Mouse (Mus musculus) ES-Bruce4 (cell line): ENCODE data around the gene Ccdc162. TPM values are rescaled to one million over a fixed set of nuclear protein-coding genes. Genes with fewer than 3 reads are reported as not detected.

Experiments
- H3K27ac ChIP-seq: 2 replicates; pipeline ENCODE4 v1.5.1; 2012; ENCODE audit warnings: low read length, inconsistent platforms; ENCODE audit not compliant: insufficient read depth
- H3K27me3 ChIP-seq: 2 replicates; pipeline ENCODE4 v1.6.1; 2012; ENCODE audit warnings: mild to moderate bottlenecking, low read length, inconsistent platforms; ENCODE audit not compliant: control insufficient read depth, poor library complexity, insufficient read depth, severe bottlenecking
- H3K36me3 ChIP-seq: 2 replicates; pipeline ENCODE4 v1.6.1; 2012; ENCODE audit warnings: inconsistent platforms, mild to moderate bottlenecking, low read length, moderate library complexity; ENCODE audit not compliant: control insufficient read depth, poor library complexity, insufficient read depth, severe bottlenecking
- H3K4me1 ChIP-seq: one replicate; pipeline ENCODE4 v1.8.1; 2011; ENCODE audit warnings: low read length; ENCODE audit not compliant: control insufficient read depth, insufficient read depth
- H3K4me3 ChIP-seq: 2 replicates; pipeline ENCODE4 v1.5.1; 2011; ENCODE audit warnings: low read depth, mild to moderate bottlenecking, low read length
- H3K9ac ChIP-seq: 2 replicates; pipeline ENCODE4 v1.6.1; 2012; ENCODE audit warnings: low read depth, mild to moderate bottlenecking, inconsistent platforms; ENCODE audit not compliant: poor library complexity, severe bottlenecking
- H3K9me3 ChIP-seq: replicated peaks from 2 replicates; pipeline ENCODE4 v1.6.1; 2012; ENCODE audit warnings: mild to moderate bottlenecking, low read length, inconsistent platforms; ENCODE audit not compliant: control insufficient read depth, poor library complexity, insufficient read depth, severe bottlenecking
- CTCF ChIP-seq: IDR thresholded peaks from one replicate; pipeline ENCODE4 v1.8.1; 2011; ENCODE audit warnings: low read depth, low read length
- EP300 ChIP-seq: IDR thresholded peaks from 2 replicates; pipeline ENCODE4 v1.6.1; 2011; ENCODE audit warnings: low read depth, low read length; ENCODE audit not compliant: insufficient read depth
- POLR2A ChIP-seq: IDR thresholded peaks from one replicate; pipeline ENCODE4 v1.8.1; 2011; ENCODE audit warnings: low read length; ENCODE audit not compliant: insufficient read depth
- polyA plus RNA-seq: library from polyadenylated mRNA; stranded (reverse); fragments of >200 nt; gene quantifications from 2 replicates; pipeline ENCODE4 v1.2.4, GENCODE M21; 2011; ENCODE audit warnings: low read depth; ENCODE audit not compliant: missing spikeins, insufficient read depth, insufficient read length

The Ccdc162 gene
- polyA plus RNA-seq, 1 experiment: 3.5 TPM

- Histone ChIP-seq H3K9me3 (no peaks in the 10 kb centered on the region), H3K4me1 (no peaks in the 10 kb centered on the region), H3K27ac (no peak overlapping the region), H3K36me3 (peaks cover 4% of the 10 kb centered on the region; the same call in 1 of the 2 replicates), H3K9ac (no peak overlapping the region), H3K4me3 (no peak overlapping the region), H3K27me3 (no peaks in the 10 kb centered on the region)
- TF ChIP-seq EP300 (no peak), POLR2A (no peak), CTCF (no peak)
These were observed 877 bp downstream of the Ccdc162 start for GRCm38 (mm10) chr10:41715557-41715956.

- no peak overlapping the region for H3K27ac ChIP-seq
These were observed 5.0 kb downstream of the Ccdc162 start for GRCm38 (mm10) chr10:41711467-41711866.

GRCm38 (mm10) chr10:41710773-41711172, 5.7 kb downstream of the Ccdc162 start:
- TF ChIP-seq CTCF (no peak), POLR2A (no peak), EP300 (no peak)

More at GRCm38 (mm10) chr10:41711467-41711866, 5.0 kb downstream of the Ccdc162 start:
- no peaks in the 10 kb centered on the region for H3K4me1 ChIP-seq
- TF ChIP-seq CTCF: no peak
- no peak for TF ChIP-seq EP300
- TF ChIP-seq POLR2A: no peak
- no peaks in the 10 kb centered on the region for H3K36me3 ChIP-seq
- H3K27me3 ChIP-seq: no peaks in the 10 kb centered on the region
- no peaks in the 10 kb centered on the region for H3K9me3 ChIP-seq
- H3K9ac ChIP-seq: no peak overlapping the region
- no peak overlapping the region for H3K4me3 ChIP-seq

GRCm38 (mm10) chr10:41709341-41709740, 7.1 kb downstream of the Ccdc162 start:
- H3K9me3 ChIP-seq: no peaks in the 10 kb centered on the region
- H3K4me3 ChIP-seq: no peak overlapping the region
- H3K36me3 ChIP-seq: no peaks in the 10 kb centered on the region
- H3K4me1 ChIP-seq: no peaks in the 10 kb centered on the region
- H3K9ac ChIP-seq: no peak overlapping the region
- TF ChIP-seq POLR2A: no peak
- no peak for TF ChIP-seq CTCF
- TF ChIP-seq EP300: no peak
- no peak overlapping the region for H3K27ac ChIP-seq
- no peaks in the 10 kb centered on the region for H3K27me3 ChIP-seq

More at GRCm38 (mm10) chr10:41710773-41711172, 5.7 kb downstream of the Ccdc162 start:
- H3K27me3 ChIP-seq: no peaks in the 10 kb centered on the region
- no peak overlapping the region for H3K9ac ChIP-seq
- H3K4me3 ChIP-seq: no peak overlapping the region
- H3K4me1 ChIP-seq: no peaks in the 10 kb centered on the region
- H3K36me3 ChIP-seq: no peaks in the 10 kb centered on the region
- no peak overlapping the region for H3K27ac ChIP-seq
- no peaks in the 10 kb centered on the region for H3K9me3 ChIP-seq

GRCm38 (mm10) chr10:41699669-41700068, 16.8 kb downstream of the Ccdc162 start:
- no peaks in the 10 kb centered on the region for H3K9me3 ChIP-seq
- H3K4me1 ChIP-seq: no peaks in the 10 kb centered on the region
- H3K9ac ChIP-seq: no peak overlapping the region
- H3K27ac ChIP-seq: no peak overlapping the region
- no peak overlapping the region for H3K4me3 ChIP-seq
- H3K27me3 ChIP-seq: no peaks in the 10 kb centered on the region
- TF ChIP-seq EP300: no peak
- no peak for TF ChIP-seq POLR2A
- TF ChIP-seq CTCF: no peak
- H3K36me3 ChIP-seq: no peaks in the 10 kb centered on the region

- H3K4me1 ChIP-seq: no peaks in the 10 kb centered on the region
These were observed 19.4 kb downstream of the Ccdc162 start for GRCm38 (mm10) chr10:41697040-41697439.

More at GRCm38 (mm10) chr10:41697040-41697439, 19.4 kb downstream of the Ccdc162 start:
- H3K9ac ChIP-seq: no peak overlapping the region
- TF ChIP-seq CTCF (no peak), EP300 (no peak)
- no peak overlapping the region for H3K4me3 ChIP-seq
- H3K27ac ChIP-seq: no peak overlapping the region
- H3K9me3 ChIP-seq: no peaks in the 10 kb centered on the region
- H3K36me3 ChIP-seq: no peaks in the 10 kb centered on the region
- H3K27me3 ChIP-seq: no peaks in the 10 kb centered on the region
